Mouse (Mus musculus): ENCODE data around the gene Zfp800. TPM values are rescaled to one million over a fixed set of nuclear protein-coding genes. Genes with fewer than 3 reads are reported as not detected.

Gene Zfp800
- polyA plus RNA-seq, 1 experiment from 2014 or later: 19.6 TPM

- WGBS: under 1% methylated on average over 62 of the region's 64 CpGs
Measured at GRCm38 (mm10) chr6:28260425-28261191, 137.2 kb downstream of the Zfp800 start.

GRCm38 (mm10) chr6:28259750-28260149 is 138.1 kb downstream of the Zfp800 start:
- no peaks in the 10 kb centered on the region for H3K9me3 ChIP-seq (replicated peaks; ENCODE audit: control insufficient read depth, low read length)
- H3K27ac ChIP-seq (ENCODE audit: low read depth, low read length): no peak overlapping the region
- H3K27me3 ChIP-seq (replicated peaks; ENCODE audit: control insufficient read depth, insufficient read depth, low read length): no peaks in the 10 kb centered on the region
- DNase-seq (ENCODE audit: low spot score) (no peak), ATAC-seq (no peak)
- WGBS: 89% methylated on average over 5 of the region's 5 CpGs
- H3K4me1 ChIP-seq (ENCODE audit: control insufficient read depth, insufficient read depth, low read length): peaks cover 6% of the 10 kb centered on the region
- H3K4me2 ChIP-seq (ENCODE audit: low read length): no peak overlapping the region
- no peak overlapping the region for H3K9ac ChIP-seq (ENCODE audit: low read length)
- H3K36me3 ChIP-seq (ENCODE audit: control insufficient read depth, insufficient read depth, low read length): peaks cover 14% of the 10 kb centered on the region
- H3K4me3 ChIP-seq (ENCODE audit: low read depth, low read length): no peak overlapping the region

More at GRCm38 (mm10) chr6:28260425-28261191, 137.2 kb downstream of the Zfp800 start:
- Histone ChIP-seq H3K4me1 (ENCODE audit: control insufficient read depth, insufficient read depth, low read length) (peaks cover 6% of the 10 kb centered on the region), H3K9me3 (replicated peaks; ENCODE audit: control insufficient read depth, low read length) (no peaks in the 10 kb centered on the region), H3K27ac (ENCODE audit: low read depth, low read length) (peak overlapping the region; percentile 75; the same call in 1 of the 2 replicates), H3K36me3 (ENCODE audit: control insufficient read depth, insufficient read depth, low read length) (peaks cover 7% of the 10 kb centered on the region), H3K9ac (ENCODE audit: low read length) (peak overlapping the region; percentile 74), H3K4me2 (ENCODE audit: low read length) (peak overlapping the region; percentile 97), H3K27me3 (replicated peaks; ENCODE audit: control insufficient read depth, insufficient read depth, low read length) (no peaks in the 10 kb centered on the region), H3K4me3 (ENCODE audit: low read depth, low read length) (peak overlapping the region; percentile 83)
- DNase-seq (ENCODE audit: low spot score) (peak; percentile 20), ATAC-seq (peak; percentile 56)

GRCm38 (mm10) chr6:28258440-28258839 is 139.4 kb downstream of the Zfp800 start:
- Histone ChIP-seq H3K4me3 (ENCODE audit: low read depth, low read length) (no peak overlapping the region), H3K4me2 (ENCODE audit: low read length) (no peak overlapping the region), H3K27ac (ENCODE audit: low read depth, low read length) (no peak overlapping the region), H3K9ac (ENCODE audit: low read length) (no peak overlapping the region), H3K27me3 (replicated peaks; ENCODE audit: control insufficient read depth, insufficient read depth, low read length) (no peaks in the 10 kb centered on the region), H3K4me1 (ENCODE audit: control insufficient read depth, insufficient read depth, low read length) (peaks cover 6% of the 10 kb centered on the region), H3K9me3 (replicated peaks; ENCODE audit: control insufficient read depth, low read length) (no peaks in the 10 kb centered on the region), H3K36me3 (ENCODE audit: control insufficient read depth, insufficient read depth, low read length) (peaks cover 14% of the 10 kb centered on the region)
- DNase-seq (ENCODE audit: low spot score) (no peak), ATAC-seq (no peak)
- 74% methylated on average over 1 of the region's 1 CpGs for WGBS

- Histone ChIP-seq H3K9ac (ENCODE audit: low read length) (no peak overlapping the region), H3K4me1 (ENCODE audit: control insufficient read depth, insufficient read depth, low read length) (peaks cover 6% of the 10 kb centered on the region), H3K4me2 (ENCODE audit: low read length) (no peak overlapping the region), H3K27ac (ENCODE audit: low read depth, low read length) (no peak overlapping the region), H3K4me3 (ENCODE audit: low read depth, low read length) (no peak overlapping the region), H3K27me3 (replicated peaks; ENCODE audit: control insufficient read depth, insufficient read depth, low read length) (no peaks in the 10 kb centered on the region), H3K36me3 (ENCODE audit: control insufficient read depth, insufficient read depth, low read length) (peaks cover 18% of the 10 kb centered on the region), H3K9me3 (replicated peaks; ENCODE audit: control insufficient read depth, low read length) (no peaks in the 10 kb centered on the region)
- DNase-seq (ENCODE audit: low spot score) (no peak), ATAC-seq (no peak)
- 83% methylated on average over 1 of the region's 1 CpGs for WGBS
Measured at GRCm38 (mm10) chr6:28257772-28258171, 140.0 kb downstream of the Zfp800 start.

GRCm38 (mm10) chr6:28252790-28253189 is 145.0 kb downstream of the Zfp800 start:
- Histone ChIP-seq H3K4me2 (ENCODE audit: low read length) (no peak overlapping the region), H3K4me3 (ENCODE audit: low read depth, low read length) (no peak overlapping the region), H3K9ac (ENCODE audit: low read length) (no peak overlapping the region), H3K27me3 (replicated peaks; ENCODE audit: control insufficient read depth, insufficient read depth, low read length) (no peaks in the 10 kb centered on the region), H3K36me3 (ENCODE audit: control insufficient read depth, insufficient read depth, low read length) (peaks cover 23% of the 10 kb centered on the region), H3K9me3 (replicated peaks; ENCODE audit: control insufficient read depth, low read length) (no peaks in the 10 kb centered on the region), H3K4me1 (ENCODE audit: control insufficient read depth, insufficient read depth, low read length) (no peaks in the 10 kb centered on the region), H3K27ac (ENCODE audit: low read depth, low read length) (no peak overlapping the region)
- DNase-seq (ENCODE audit: low spot score): no peak
- no peak for ATAC-seq

- no peak for ATAC-seq
- H3K4me3 ChIP-seq (ENCODE audit: low read depth, low read length): no peak overlapping the region
- H3K27me3 ChIP-seq (replicated peaks; ENCODE audit: control insufficient read depth, insufficient read depth, low read length): no peaks in the 10 kb centered on the region
- no peaks in the 10 kb centered on the region for H3K4me1 ChIP-seq (ENCODE audit: control insufficient read depth, insufficient read depth, low read length)
- no peak overlapping the region for H3K9ac ChIP-seq (ENCODE audit: low read length)
- 88% methylated on average over 2 of the region's 2 CpGs for WGBS
- H3K36me3 ChIP-seq (ENCODE audit: control insufficient read depth, insufficient read depth, low read length): peaks cover 24% of the 10 kb centered on the region
- no peak overlapping the region for H3K27ac ChIP-seq (ENCODE audit: low read depth, low read length)
- no peaks in the 10 kb centered on the region for H3K9me3 ChIP-seq (replicated peaks; ENCODE audit: control insufficient read depth, low read length)
- no peak overlapping the region for H3K4me2 ChIP-seq (ENCODE audit: low read length)
- DNase-seq (ENCODE audit: low spot score): no peak
Measured at GRCm38 (mm10) chr6:28248211-28248610, 149.6 kb downstream of the Zfp800 start.

- ATAC-seq (no peak), DNase-seq (ENCODE audit: low spot score) (no peak)
- 94% methylated on average over 7 of the region's 7 CpGs for WGBS
- Histone ChIP-seq H3K4me2 (ENCODE audit: low read length) (no peak overlapping the region), H3K4me3 (ENCODE audit: low read depth, low read length) (no peak overlapping the region), H3K36me3 (ENCODE audit: control insufficient read depth, insufficient read depth, low read length) (no peaks in the 10 kb centered on the region), H3K27ac (ENCODE audit: low read depth, low read length) (no peak overlapping the region), H3K27me3 (replicated peaks; ENCODE audit: control insufficient read depth, insufficient read depth, low read length) (no peaks in the 10 kb centered on the region), H3K9ac (ENCODE audit: low read length) (no peak overlapping the region), H3K4me1 (ENCODE audit: control insufficient read depth, insufficient read depth, low read length) (no peaks in the 10 kb centered on the region), H3K9me3 (replicated peaks; ENCODE audit: control insufficient read depth, low read length) (no peaks in the 10 kb centered on the region)
Measured at GRCm38 (mm10) chr6:28232618-28233361, 165.0 kb downstream of the Zfp800 start.

GRCm38 (mm10) chr6:28228085-28228484 is 169.7 kb downstream of the Zfp800 start:
- H3K4me1 ChIP-seq (ENCODE audit: control insufficient read depth, insufficient read depth, low read length): no peaks in the 10 kb centered on the region
- no peaks in the 10 kb centered on the region for H3K9me3 ChIP-seq (replicated peaks; ENCODE audit: control insufficient read depth, low read length)
- H3K36me3 ChIP-seq (ENCODE audit: control insufficient read depth, insufficient read depth, low read length): no peaks in the 10 kb centered on the region
- H3K27ac ChIP-seq (ENCODE audit: low read depth, low read length): no peak overlapping the region
- H3K4me2 ChIP-seq (ENCODE audit: low read length): no peak overlapping the region
- DNase-seq (ENCODE audit: low spot score) (no peak), ATAC-seq (no peak)
- H3K9ac ChIP-seq (ENCODE audit: low read length): no peak overlapping the region
- H3K27me3 ChIP-seq (replicated peaks; ENCODE audit: control insufficient read depth, insufficient read depth, low read length): no peaks in the 10 kb centered on the region
- H3K4me3 ChIP-seq (ENCODE audit: low read depth, low read length): no peak overlapping the region
- 88% methylated on average over 3 of the region's 3 CpGs for WGBS

GRCm38 (mm10) chr6:28221017-28221416 is 176.8 kb downstream of the Zfp800 start:
- Histone ChIP-seq H3K27ac (ENCODE audit: low read depth, low read length) (no peak overlapping the region), H3K36me3 (ENCODE audit: control insufficient read depth, insufficient read depth, low read length) (no peaks in the 10 kb centered on the region), H3K4me2 (ENCODE audit: low read length) (no peak overlapping the region), H3K9ac (ENCODE audit: low read length) (no peak overlapping the region), H3K4me1 (ENCODE audit: control insufficient read depth, insufficient read depth, low read length) (no peaks in the 10 kb centered on the region), H3K9me3 (replicated peaks; ENCODE audit: control insufficient read depth, low read length) (no peaks in the 10 kb centered on the region), H3K4me3 (ENCODE audit: low read depth, low read length) (no peak overlapping the region), H3K27me3 (replicated peaks; ENCODE audit: control insufficient read depth, insufficient read depth, low read length) (no peaks in the 10 kb centered on the region)
- ATAC-seq (no peak), DNase-seq (ENCODE audit: low spot score) (no peak)
- WGBS: 91% methylated on average over 4 of the region's 4 CpGs
